In the genomic region with DNA sequence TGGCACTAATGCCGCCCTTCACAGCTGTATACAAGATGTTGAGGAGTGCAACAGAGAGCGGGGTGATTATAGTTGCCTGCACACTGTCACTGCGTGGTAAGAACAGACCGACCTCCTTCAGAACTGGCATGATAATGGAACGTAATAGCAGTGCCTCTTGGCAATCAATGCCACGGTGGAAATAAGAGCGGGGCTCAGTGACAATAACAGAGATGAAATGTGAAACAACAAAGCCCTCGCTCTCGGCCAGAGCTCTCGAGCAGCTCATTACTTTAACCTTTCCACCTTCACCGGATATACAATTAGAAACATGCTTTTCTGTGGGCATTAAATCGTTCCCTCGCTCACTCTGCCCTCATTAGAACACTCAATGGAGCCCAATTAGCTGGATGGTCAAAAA, we compare ENCODE assay signal across 16 mouse cellular contexts.
DNase-seq lines count a peak whose midpoint lies in the region; ATAC-seq lines count a peak whose summit lies in the region.
"Had no signal": no experiment of that assay in that cellular context is flagged by ENCODE, and none has a peak within 500 bp of the region (broad histone marks: within the 10 kb centered on the region; RNA-seq: fewer than 3 reads in every experiment).

No protein-coding gene starts in this region.

- no peaks in the 10 kb centered on the region for H3K27me3 ChIP-seq in midbrain, embryonic 13.5 days
- H3K27me3 ChIP-seq in midbrain, embryonic 14.5 days (ENCODE audit: control insufficient read depth, insufficient read depth, low read length): no peaks in the 10 kb centered on the region
- H3K27me3 ChIP-seq in forebrain, embryonic 12.5 days: peaks cover 20% of the 10 kb centered on the region
- H3K27me3 ChIP-seq in limb, embryonic 11.5 days (ENCODE audit: control insufficient read depth, insufficient read depth, low read length): no peaks in the 10 kb centered on the region
- H3K27me3 ChIP-seq: neural tube, embryonic 13.5 days had no signal

- no peak overlapping the region for H3K4me3 ChIP-seq in midbrain, embryonic 13.5 days (replicated peaks)
- no peak overlapping the region for H3K4me3 ChIP-seq in midbrain, embryonic 14.5 days (replicated peaks; ENCODE audit: low read depth, low read length)
- H3K4me3 ChIP-seq in forebrain, embryonic 12.5 days (replicated peaks): no peak overlapping the region
- H3K4me3 ChIP-seq in limb, embryonic 11.5 days (ENCODE audit: low read depth, low read length): no peak overlapping the region
- H3K4me3 ChIP-seq: erythroblast, embryonic 14.5 days; neural tube, embryonic 13.5 days had no signal

- no peaks in the 10 kb centered on the region for H3K9me3 ChIP-seq in midbrain, embryonic 13.5 days
- no peaks in the 10 kb centered on the region for H3K9me3 ChIP-seq in midbrain, embryonic 14.5 days (ENCODE audit: control insufficient read depth, low read length)
- H3K9me3 ChIP-seq in forebrain, embryonic 12.5 days: no peaks in the 10 kb centered on the region
- no peaks in the 10 kb centered on the region for H3K9me3 ChIP-seq in limb, embryonic 11.5 days (ENCODE audit: control insufficient read depth, low read length)
- H3K9me3 ChIP-seq: neural tube, embryonic 13.5 days had no signal

- no peak for DNase-seq in midbrain, embryonic 14.5 days
- peak; percentile 71 for DNase-seq in limb, embryonic 11.5 days (ENCODE audit: low spot score)
- no peak for DNase-seq in heart, adult 9 months (ENCODE audit: low spot score in 2 of 2)
- DNase-seq in thymus, postnatal 25 days: no peak
- DNase-seq: cerebellum, postnatal 25 days; heart, adult 18-20 months; kidney, adult 2 months; kidney, postnatal 25 days; layer of hippocampus, adult 9-11 months; lung, postnatal 14 days had no signal

- H3K36me3 ChIP-seq in midbrain, embryonic 13.5 days: no peaks in the 10 kb centered on the region
- no peaks in the 10 kb centered on the region for H3K36me3 ChIP-seq in midbrain, embryonic 14.5 days (ENCODE audit: control insufficient read depth, insufficient read depth, low read length)
- no peaks in the 10 kb centered on the region for H3K36me3 ChIP-seq in forebrain, embryonic 12.5 days (replicated peaks)
- H3K36me3 ChIP-seq in limb, embryonic 11.5 days (ENCODE audit: control insufficient read depth, insufficient read depth, low read length): no peaks in the 10 kb centered on the region
- H3K36me3 ChIP-seq: neural tube, embryonic 13.5 days had no signal

- H3K4me1 ChIP-seq in midbrain, embryonic 13.5 days (replicated peaks): no peaks in the 10 kb centered on the region
- no peaks in the 10 kb centered on the region for H3K4me1 ChIP-seq in midbrain, embryonic 14.5 days (ENCODE audit: control insufficient read depth, insufficient read depth, low read length)
- peaks cover 4% of the 10 kb centered on the region; the same call in 1 of the 2 replicates for H3K4me1 ChIP-seq in forebrain, embryonic 12.5 days
- H3K4me1 ChIP-seq in limb, embryonic 11.5 days (ENCODE audit: control insufficient read depth, insufficient read depth, low read length): peaks cover 16% of the 10 kb centered on the region
- H3K4me1 ChIP-seq: neural tube, embryonic 13.5 days had no signal

- no peak overlapping the region for H3K27ac ChIP-seq in midbrain, embryonic 13.5 days
- H3K27ac ChIP-seq in midbrain, embryonic 14.5 days (replicated peaks; ENCODE audit: low read depth, low read length): no peak overlapping the region
- 0 out of 2 replicates have a peak overlapping the region, but pooled peaks have one; percentile 9 for H3K27ac ChIP-seq in forebrain, embryonic 12.5 days
- peak overlapping the region; percentile 36; the same call in 1 of the 2 replicates for H3K27ac ChIP-seq in limb, embryonic 11.5 days (replicated peaks; ENCODE audit: low read depth, low read length)
- H3K27ac ChIP-seq: hindbrain, embryonic 14.5 days; neural tube, embryonic 13.5 days had no signal

- H3K9ac ChIP-seq in midbrain, embryonic 13.5 days (replicated peaks): no peak overlapping the region
- no peak overlapping the region for H3K9ac ChIP-seq in midbrain, embryonic 14.5 days (replicated peaks; ENCODE audit: low read length)
- H3K9ac ChIP-seq in forebrain, embryonic 12.5 days: no peak overlapping the region
- no peak overlapping the region for H3K9ac ChIP-seq in limb, embryonic 11.5 days (ENCODE audit: low read length)
- H3K9ac ChIP-seq: hindbrain, embryonic 14.5 days; neural tube, embryonic 13.5 days had no signal

- WGBS in midbrain, embryonic 13.5 days: 60% methylated on average over 13 of the region's 13 CpGs
- WGBS in midbrain, embryonic 14.5 days: 75% methylated on average over 13 of the region's 13 CpGs
- WGBS in forebrain, embryonic 12.5 days: 11% methylated on average over 13 of the region's 13 CpGs
- 13% methylated on average over 13 of the region's 13 CpGs for WGBS in limb, embryonic 11.5 days

- H3K4me2 ChIP-seq in midbrain, embryonic 13.5 days (replicated peaks): no peak overlapping the region
- no peak overlapping the region for H3K4me2 ChIP-seq in midbrain, embryonic 14.5 days (ENCODE audit: low read length)
- H3K4me2 ChIP-seq in forebrain, embryonic 12.5 days: peak overlapping the region; percentile 32
- peak overlapping the region; percentile 32 for H3K4me2 ChIP-seq in limb, embryonic 11.5 days (ENCODE audit: low read depth, severe bottlenecking)
- H3K4me2 ChIP-seq: hindbrain, embryonic 14.5 days; neural tube, embryonic 13.5 days had no signal

- ATAC-seq in midbrain, embryonic 13.5 days: peak; percentile 76
- no peak for ATAC-seq in midbrain, embryonic 14.5 days (ENCODE audit: low FRiP score, low TSS enrichment)
- peak; percentile 92 for ATAC-seq in forebrain, embryonic 12.5 days (ENCODE audit: low FRiP score)
- peak; percentile 58 for ATAC-seq in limb, embryonic 11.5 days (ENCODE audit: insufficient number of reproducible peaks, low FRiP score, low TSS enrichment, low read depth)
- ATAC-seq in megakaryocyte progenitor cell, adult 5-6 weeks (replicated peaks; ENCODE audit: poor library complexity): no peak

Comparison
In these comparisons a context has a peak if more than half of its experiments do, and no peak if none do; other contexts are left out.
1. ATAC-seq: peak in midbrain, embryonic 13.5 days (single experiment), forebrain, embryonic 12.5 days (single experiment) and limb, embryonic 11.5 days (single experiment); none in midbrain, embryonic 14.5 days (single experiment) and megakaryocyte progenitor cell, adult 5-6 weeks (single experiment).
2. H3K27ac ChIP-seq: peak in forebrain, embryonic 12.5 days (single experiment) and limb, embryonic 11.5 days (single experiment); none in midbrain, embryonic 13.5 days (single experiment) and midbrain, embryonic 14.5 days (single experiment).
3. H3K4me2 ChIP-seq: peak in forebrain, embryonic 12.5 days (single experiment) and limb, embryonic 11.5 days (single experiment); none in midbrain, embryonic 13.5 days (single experiment) and midbrain, embryonic 14.5 days (single experiment).